Mouse (Mus musculus) stomach, postnatal 0 days (tissue): Measurements from ENCODE around the gene Ifi27. TPM values are rescaled to one million over a fixed set of nuclear protein-coding genes. Genes with fewer than 3 reads are reported as not detected.
A peak's percentile ranks its signal among the peaks of the same experiment; 100 is the strongest.

Source experiments
- ATAC-seq: fragments of 200-750 bp; cut with Nextera tagmentation; 2 replicates; pipeline ENCODE4 v1.8.0; 2017; ENCODE audit not compliant: low FRiP score, low TSS enrichment
- DNase-seq: peaks from one replicate; pipeline ENCODE4 v3.0.0-alpha.2; 2016; ENCODE audit warnings: low spot score
- H3K27ac ChIP-seq: fragments of 300-500 bp; sonication (generic); replicated peaks from 2 replicates; pipeline ENCODE4 v1.5.1; 2014; ENCODE audit warnings: mild to moderate bottlenecking, control low read depth
- H3K27me3 ChIP-seq: fragments of 300-500 bp; sonication (generic); 2 replicates; pipeline ENCODE4 v1.6.1; 2014; ENCODE audit warnings: low read length; ENCODE audit not compliant: control insufficient read depth, insufficient read depth
- H3K36me3 ChIP-seq: fragments of 300-500 bp; sonication (generic); 2 replicates; pipeline ENCODE4 v1.6.1; 2014; ENCODE audit warnings: low read length, mixed read lengths; ENCODE audit not compliant: control insufficient read depth, insufficient read depth
- H3K4me1 ChIP-seq: fragments of 300-500 bp; sonication (generic); replicated peaks from 2 replicates; pipeline ENCODE4 v1.6.1; 2014; ENCODE audit warnings: antibody characterized with exemption; ENCODE audit not compliant: control insufficient read depth, insufficient read depth
- H3K4me2 ChIP-seq: fragments of 300-500 bp; sonication (generic); replicated peaks from 2 replicates; pipeline ENCODE4 v1.6.1; 2014; ENCODE audit warnings: low read depth, mild to moderate bottlenecking, control low read depth, moderate library complexity
- H3K4me3 ChIP-seq: fragments of 300-500 bp; sonication (generic); 2 replicates; pipeline ENCODE4 v1.5.1; 2014; ENCODE audit warnings: low read depth, low read length, control low read depth
- H3K9ac ChIP-seq: fragments of 300-500 bp; sonication (generic); 2 replicates; pipeline ENCODE4 v1.6.1; 2014; ENCODE audit warnings: mild to moderate bottlenecking, low read length, control low read depth, mixed read lengths
- H3K9me3 ChIP-seq: fragments of 300-500 bp; sonication (generic); 2 replicates; pipeline ENCODE4 v1.6.1; 2016; ENCODE audit warnings: low read length; ENCODE audit not compliant: control insufficient read depth
- CTCF ChIP-seq: IDR thresholded peaks from 2 replicates; pipeline ENCODE4 v1.5.1; 2016; ENCODE audit warnings: antibody characterized with exemption, low read depth, mild to moderate bottlenecking, moderate library complexity
- EP300 ChIP-seq: optimal IDR thresholded peaks from 2 replicates; pipeline ENCODE3; 2016; ENCODE audit warnings: antibody characterized with exemption
- WGBS: fragments of 180-500 bp; shearing (Covaris S2); extraction: QIAGEN DNeasy Blood & Tissue Kit; methylation state at CpG from one replicate; pipeline ENCODE4 v1.1.7; 2014; 5-methylcytosine and 5-hydroxymethylcytosine counted together
- polyA plus RNA-seq: library from polyadenylated mRNA; unstranded; fragments of >200 nt; fragmentation: Nextera tagmentation; extraction: Ambion mirVana; gene quantifications from 2 replicates; pipeline ENCODE4 v1.2.1, GENCODE M21; 2015

Ifi27 gene
- polyA plus RNA-seq, 1 experiment from 2014 or later, result 41.9 TPM

GRCm38 (mm10) chr12:103487750-103488149 lies 53.7 kb downstream of the Ifi27 start:
- DNase-seq, result no peak

More at GRCm38 (mm10) chr12:103487750-103488149, 53.7 kb downstream of the Ifi27 start:
- Histone ChIP-seq H3K27me3 (no peaks in the 10 kb centered on the region), H3K27ac (no peak overlapping the region; the same call in 1 of the 2 replicates), H3K9ac (no peak overlapping the region), H3K9me3 (no peaks in the 10 kb centered on the region), H3K4me1 (no peaks in the 10 kb centered on the region), H3K4me2 (no peak overlapping the region), H3K4me3 (no peak overlapping the region), H3K36me3 (no peaks in the 10 kb centered on the region)
- ATAC-seq, result peak; percentile 57
- TF ChIP-seq CTCF, result no peak
- TF ChIP-seq EP300, result no peak
- 67% methylated on average over 2 of the region's 2 CpGs for WGBS

Other genes starting within 250 kb of the Ifi27 start
- 1.5 and 2.0 TPM in 2 replicates for gene Prima1, start 192.1 kb upstream of the Ifi27 start, polyA plus RNA-seq
- gene Fam181a, start 123.2 kb upstream of the Ifi27 start, polyA plus RNA-seq, result not detected in 2 replicates
- gene Asb2, start 78.2 kb upstream of the Ifi27 start, polyA plus RNA-seq, result 17.4 and 20.2 TPM in 2 replicates
- 18.8 and 20.1 TPM in 2 replicates for gene Otub2, start 45.5 kb upstream of the Ifi27 start, polyA plus RNA-seq
- 0.18 and 0.27 TPM in 2 replicates for gene 9330161L09Rik, start 26.4 kb upstream of the Ifi27 start, polyA plus RNA-seq
- gene Ddx24, start 8.4 kb upstream of the Ifi27 start, polyA plus RNA-seq, result 68.8 and 84.8 TPM in 2 replicates
- gene Ifi27l2a, start 9.5 kb downstream of the Ifi27 start, polyA plus RNA-seq, result 85.4 and 110 TPM in 2 replicates
- 17.3 and 19.4 TPM in 2 replicates for gene Ifi27l2b, start 23.0 kb downstream of the Ifi27 start, polyA plus RNA-seq
- 0.38 and 0.53 TPM in 2 replicates for gene Ppp4r4, start 98.1 kb downstream of the Ifi27 start, polyA plus RNA-seq
- 0.10 and 0.13 TPM in 2 replicates for gene Serpina10, start 197.2 kb downstream of the Ifi27 start, polyA plus RNA-seq
- 0.22 TPM in 1 of 2 replicates, not detected in the other for gene Serpina6, start 223.0 kb downstream of the Ifi27 start, polyA plus RNA-seq
- not detected in 2 replicates for gene Serpina16, start 241.9 kb downstream of the Ifi27 start, polyA plus RNA-seq